Mouse (Mus musculus) T-helper 17 cell (primary cell): ENCODE measurements around the gene Slc51b.

ENCODE experiments used
- in situ Hi-C, 2 experiments: fragments of 300-600 bp; cut with MboI, MseI; formaldehyde crosslinking; loops; 1 replicate in 1 of 2; 2 replicates in 1 of 2; pipeline ENCODE4 v1.15.1; 2025; ENCODE audit warnings: high pct_unique_total_duplicates in 2 of 2

The Slc51b gene

GRCm38 (mm10) chr9:65408871-65409295 is 13.9 kb downstream of the Slc51b start:
- in situ Hi-C loops = no loop called here

GRCm38 (mm10) chr9:65407861-65408260 is 14.9 kb downstream of the Slc51b start:
- in situ Hi-C loops = no loop called here

- in situ Hi-C loops = no loop called here
Measured at GRCm38 (mm10) chr9:65407327-65407726, 15.4 kb downstream of the Slc51b start.

- in situ Hi-C loops = no loop called here
Measured at GRCm38 (mm10) chr9:65405184-65405449, 17.6 kb downstream of the Slc51b start.

GRCm38 (mm10) chr9:65404331-65405183 is 18.2 kb downstream of the Slc51b start:
- in situ Hi-C loops = no loop called here

GRCm38 (mm10) chr9:65399934-65400333 is 22.8 kb downstream of the Slc51b start:
- in situ Hi-C loops = no loop called here

- in situ Hi-C loops = no loop called here
Measured at GRCm38 (mm10) chr9:65398279-65398678, 24.5 kb downstream of the Slc51b start, which contains the start of gene Rasl12. Gene Rasl12 (plus strand): TSS chr9:65398506.

- in situ Hi-C loops = no loop called here
Measured at GRCm38 (mm10) chr9:65394360-65394759, 28.4 kb downstream of the Slc51b start.

- in situ Hi-C loops = no loop called here
Measured at GRCm38 (mm10) chr9:65393606-65394005, 29.1 kb downstream of the Slc51b start.

GRCm38 (mm10) chr9:65392638-65393364 is 30.0 kb downstream of the Slc51b start:
- in situ Hi-C loops = no loop called here

GRCm38 (mm10) chr9:65391613-65391964 is 31.2 kb downstream of the Slc51b start, which contains the start of gene Kbtbd13:
Gene Kbtbd13 (minus strand): TSS chr9:65391652.
- in situ Hi-C loops = no loop called here

- in situ Hi-C loops = no loop called here
Measured at GRCm38 (mm10) chr9:65390752-65391612, 31.8 kb downstream of the Slc51b start.

- in situ Hi-C loops = no loop called here
Measured at GRCm38 (mm10) chr9:65386373-65387140, 36.2 kb downstream of the Slc51b start.

- in situ Hi-C loops = no loop called here
Measured at GRCm38 (mm10) chr9:65384276-65384675, 38.5 kb downstream of the Slc51b start.

- in situ Hi-C loops = no loop called here
Measured at GRCm38 (mm10) chr9:65382751-65383097, 40.0 kb downstream of the Slc51b start.

GRCm38 (mm10) chr9:65382031-65382750 is 40.6 kb downstream of the Slc51b start:
- in situ Hi-C loops = no loop called here

- in situ Hi-C loops = no loop called here
Measured at GRCm38 (mm10) chr9:65381017-65381590, 41.7 kb downstream of the Slc51b start.

GRCm38 (mm10) chr9:65375163-65375934 is 47.4 kb downstream of the Slc51b start:
- in situ Hi-C loops = no loop called here

GRCm38 (mm10) chr9:65374468-65375162 is 48.1 kb downstream of the Slc51b start:
- in situ Hi-C loops = no loop called here
